Mouse (Mus musculus): ENCODE data around the gene Limd1.

DNA sequence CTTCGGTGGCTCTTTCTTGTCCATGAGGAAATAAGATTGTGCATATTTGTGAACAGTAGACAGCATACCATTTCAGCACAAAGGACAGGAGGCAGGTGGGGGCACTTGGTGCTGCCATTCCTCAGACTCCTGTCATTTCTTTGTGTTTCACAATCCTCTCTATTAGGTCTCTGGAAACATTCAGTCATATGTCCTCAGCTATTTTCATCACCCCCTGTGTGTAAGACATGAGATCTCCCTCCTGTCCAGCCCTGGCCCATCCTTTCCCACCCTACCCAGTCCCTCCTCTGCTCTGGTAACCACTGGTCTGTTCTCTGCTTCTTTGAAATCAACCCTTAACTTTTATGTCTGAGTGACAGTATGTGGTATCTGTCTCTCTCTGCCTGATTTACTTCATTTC, 5.1 kb downstream of the Limd1 start:
- TF ChIP-seq CTCF (IDR thresholded peaks at IDR 0.05 in 2 of 3, conservative IDR thresholded peaks at IDR 0.05 in 1 of 3; ENCODE audit: control insufficient read depth in 1 of 3, insufficient read depth in 1 of 3, low read depth in 2 of 3, low read length in 3 of 3, poor library complexity in 1 of 3, severe bottlenecking in 1 of 3): no peak
- TF ChIP-seq GABPA (IDR thresholded peaks at IDR 0.05; ENCODE audit: low read depth, low read length): no peak
- no peak for TF ChIP-seq EP300 (IDR thresholded peaks at IDR 0.05; ENCODE audit: low read depth in 1 of 2, low read length in 2 of 2)
- no peak for TF ChIP-seq E2F4 (IDR thresholded peaks at IDR 0.05; ENCODE audit: borderline replicate concordance, low read depth, low read length)
- no peak for TF ChIP-seq POLR2A (IDR thresholded peaks at IDR 0.05; ENCODE audit: control insufficient read depth in 1 of 2, insufficient read depth in 1 of 2, low read depth in 1 of 2, low read length in 2 of 2, poor library complexity in 1 of 2)
- TF ChIP-seq ZMIZ1 (IDR thresholded peaks at IDR 0.05; ENCODE audit: low read depth, low read length): no peak
- TF ChIP-seq TCF12 (IDR thresholded peaks at IDR 0.05; ENCODE audit: low read depth, low read length): no peak
- no peak for TF ChIP-seq MAX (IDR thresholded peaks at IDR 0.05; ENCODE audit: low read length)
- TF ChIP-seq SIN3A (IDR thresholded peaks at IDR 0.05; ENCODE audit: low read length): no peak
- no peak for TF ChIP-seq JUND (IDR thresholded peaks at IDR 0.05; ENCODE audit: low read depth, low read length)
- TF ChIP-seq RAD21 (IDR thresholded peaks at IDR 0.05; ENCODE audit: low read depth, low read length): no peak
- no peak for TF ChIP-seq MAFK (IDR thresholded peaks at IDR 0.05; ENCODE audit: borderline replicate concordance, low read depth, low read length)
- no peak for TF ChIP-seq ELF1 (IDR thresholded peaks at IDR 0.05; ENCODE audit: low read depth, low read length)
